Mouse (Mus musculus) urinary bladder, postnatal 14 days (tissue): ENCODE results near the gene Abhd14a.

Experiments used
- DNase-seq: peaks from one replicate; pipeline ENCODE4 v3.0.0; 2021; ENCODE audit warnings: low spot score

Gene Abhd14a

DNA sequence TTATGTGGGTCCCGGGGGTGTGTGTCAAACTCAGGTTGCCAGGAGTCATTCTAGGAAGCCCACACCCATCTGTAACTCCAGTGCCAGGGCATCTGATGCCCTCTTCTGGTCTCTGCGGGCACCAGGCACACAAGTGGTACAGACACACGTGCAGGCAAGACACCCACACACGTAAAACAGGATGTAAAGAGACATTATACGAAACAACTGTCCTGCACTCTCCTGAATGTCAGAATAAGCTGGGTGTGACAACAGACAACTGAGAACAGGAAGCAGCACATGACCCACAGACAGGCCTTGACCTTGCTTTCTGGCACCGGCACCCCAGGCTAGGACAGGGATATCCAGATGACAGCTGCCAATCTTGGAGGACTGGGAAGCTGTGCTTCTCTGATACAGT lies 21.8 kb upstream of the Abhd14a start:
- DNase-seq = no peak

DNA sequence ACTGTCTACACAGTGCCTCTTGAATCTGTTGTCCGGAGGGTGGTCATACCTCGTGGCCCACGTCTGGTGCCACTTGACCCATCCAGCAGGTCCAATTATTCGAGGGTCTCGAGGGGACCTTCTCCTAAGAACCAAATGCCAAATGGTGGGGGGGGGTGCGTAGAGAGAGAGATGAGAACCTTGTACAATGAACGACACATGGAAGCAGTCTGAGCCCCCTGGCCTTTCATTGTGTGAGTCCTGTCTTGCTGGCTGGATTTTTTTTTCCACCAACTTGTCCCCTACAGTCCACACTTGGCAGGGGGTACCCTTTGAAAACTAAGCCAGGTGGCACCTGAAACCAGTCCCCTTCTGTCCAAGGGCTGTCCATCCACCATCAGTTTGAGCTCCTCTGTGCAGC lies 20.3 kb upstream of the Abhd14a start:
- no peak for DNase-seq

DNA sequence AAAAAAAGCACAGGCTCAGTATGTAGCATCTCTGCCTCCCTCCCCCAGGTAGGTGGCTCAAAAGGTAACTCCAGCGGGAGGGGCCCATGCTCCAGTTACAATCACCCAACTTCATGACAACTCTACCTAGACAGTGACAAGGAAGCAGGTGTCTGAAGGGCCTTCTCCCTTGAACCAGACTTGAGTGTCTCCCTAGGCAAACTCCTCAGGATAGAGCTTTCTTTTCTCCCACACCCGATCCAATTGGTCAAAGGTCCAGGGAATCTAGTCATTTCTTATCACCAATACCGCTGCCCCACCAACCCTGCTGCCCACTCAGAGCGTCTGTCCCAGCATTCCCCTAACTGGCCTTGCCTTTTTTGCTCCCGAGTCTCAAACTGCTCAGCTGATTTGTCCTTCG lies 19.2 kb upstream of the Abhd14a start:
- no peak for DNase-seq

DNA sequence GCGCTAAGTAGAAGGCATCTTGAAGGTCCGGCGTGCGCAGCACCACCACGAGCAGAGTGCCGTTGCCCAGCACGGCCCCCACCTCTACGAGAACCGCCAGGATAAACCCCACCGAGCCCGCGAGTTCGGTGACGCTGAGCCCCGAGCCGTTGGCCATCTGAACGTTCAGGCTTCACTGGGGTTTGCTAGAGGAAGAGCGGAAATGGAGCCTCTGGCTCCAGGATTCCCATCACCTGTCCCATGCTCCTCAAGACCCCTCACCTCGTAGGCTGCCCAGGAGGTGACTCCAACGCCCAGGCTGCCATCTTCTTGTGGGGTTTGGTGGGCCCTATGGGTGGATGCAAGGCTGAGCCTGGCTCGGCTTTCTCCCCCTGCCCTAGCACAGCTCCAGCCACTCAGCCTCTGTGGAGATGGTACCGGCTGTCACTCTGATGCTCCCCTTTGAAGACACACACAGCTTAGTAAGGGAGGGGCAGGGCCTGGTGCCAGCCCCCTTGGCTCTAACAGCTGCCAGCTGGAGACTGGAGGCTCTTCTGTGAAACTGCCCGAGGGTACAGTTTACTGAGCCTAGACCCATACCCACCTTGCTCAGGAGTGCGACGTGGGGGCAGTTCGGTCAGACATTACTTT lies 18.2 kb upstream of the Abhd14a start, which contains the start of gene Gpr62:
TSS of gene Gpr62 (minus strand) at position 368 of the 630 bp plus-strand sequence.
- no peak for DNase-seq

DNA sequence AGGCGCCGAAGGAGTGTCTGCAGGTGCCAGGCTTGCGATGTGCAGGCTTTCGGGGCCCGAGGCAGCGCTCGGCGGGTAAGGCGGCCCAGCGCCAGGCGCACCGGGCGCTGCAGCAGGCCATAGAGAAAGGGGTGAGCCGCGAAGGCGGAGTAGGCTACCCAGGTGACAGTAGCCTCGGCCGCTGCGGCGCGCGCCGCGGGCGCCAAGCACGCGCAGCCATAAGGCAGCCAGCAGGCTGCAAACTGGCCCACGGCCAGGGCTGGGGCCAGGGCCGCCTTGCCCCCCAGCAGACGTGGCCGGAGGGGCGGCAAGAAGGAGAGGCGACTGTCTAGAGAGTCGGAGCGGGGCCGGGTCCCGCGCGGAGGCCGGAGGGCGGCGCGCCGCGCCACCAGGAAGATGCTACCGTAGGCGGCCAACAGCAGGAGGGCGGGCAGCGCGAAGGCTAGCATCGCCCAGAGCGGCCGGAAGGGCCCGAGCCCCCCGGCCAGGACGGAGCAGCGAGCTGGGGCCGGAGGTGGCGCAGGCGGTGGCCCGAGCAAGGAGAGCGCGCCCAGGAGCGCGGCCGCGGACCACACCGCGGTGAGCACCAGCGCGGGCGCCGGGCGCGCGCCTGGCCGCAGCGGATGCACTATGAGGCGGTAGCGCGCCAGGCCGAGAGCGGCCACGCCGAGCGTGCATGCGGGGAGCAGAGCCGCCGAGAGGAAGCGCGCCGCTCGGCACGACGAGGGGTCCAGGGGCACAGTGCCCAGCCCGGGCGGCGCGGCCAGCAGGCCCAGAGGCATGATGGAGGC lies 17.5 kb upstream of the Abhd14a start:
- peak; percentile 53 for DNase-seq

DNA sequence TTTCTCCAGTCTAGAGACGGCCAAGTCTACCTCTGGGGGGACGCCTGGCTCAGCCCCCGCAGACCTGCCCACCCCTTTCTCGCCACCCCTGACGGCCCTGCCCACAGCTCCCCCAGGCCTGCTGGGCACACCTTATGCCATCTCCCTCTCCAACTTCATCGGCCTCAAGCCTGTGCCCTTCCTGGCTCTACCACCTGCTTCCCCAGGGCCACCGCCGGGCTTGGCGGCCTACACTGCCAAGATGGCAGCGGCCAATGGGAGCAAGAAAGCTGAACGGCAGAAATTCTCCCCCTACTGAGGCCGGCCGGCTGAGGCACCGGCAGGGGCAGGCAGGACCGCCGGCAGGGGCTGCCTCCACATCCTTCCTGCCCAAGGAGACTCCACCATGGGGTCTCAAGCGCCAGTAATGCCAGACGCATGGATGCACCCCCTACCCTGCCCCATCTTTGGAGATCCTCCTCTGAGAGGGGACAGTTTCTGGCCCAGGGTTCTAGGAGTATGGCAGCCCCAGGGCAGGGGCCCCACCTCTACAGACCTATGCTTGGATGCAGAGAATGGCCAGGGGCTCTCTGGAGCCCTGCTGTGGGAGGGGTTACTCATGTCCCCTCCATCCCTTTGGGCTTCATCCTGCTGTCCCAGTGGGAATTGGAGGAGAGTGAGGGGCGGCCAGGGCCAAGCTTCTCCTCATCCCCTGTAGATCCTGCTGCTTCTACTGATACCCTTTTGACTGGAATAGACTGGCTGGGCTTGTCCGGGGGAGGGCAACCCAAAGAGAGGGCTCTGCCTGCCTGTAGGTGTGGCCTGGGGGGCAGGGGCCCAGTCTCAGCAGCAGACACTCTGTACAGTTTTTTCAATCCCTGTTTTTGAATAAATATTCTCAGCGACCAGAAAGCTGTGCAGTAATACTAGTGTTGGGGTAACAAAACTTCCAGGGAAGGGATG lies 15.9 kb upstream of the Abhd14a start:
- no peak for DNase-seq

DNA sequence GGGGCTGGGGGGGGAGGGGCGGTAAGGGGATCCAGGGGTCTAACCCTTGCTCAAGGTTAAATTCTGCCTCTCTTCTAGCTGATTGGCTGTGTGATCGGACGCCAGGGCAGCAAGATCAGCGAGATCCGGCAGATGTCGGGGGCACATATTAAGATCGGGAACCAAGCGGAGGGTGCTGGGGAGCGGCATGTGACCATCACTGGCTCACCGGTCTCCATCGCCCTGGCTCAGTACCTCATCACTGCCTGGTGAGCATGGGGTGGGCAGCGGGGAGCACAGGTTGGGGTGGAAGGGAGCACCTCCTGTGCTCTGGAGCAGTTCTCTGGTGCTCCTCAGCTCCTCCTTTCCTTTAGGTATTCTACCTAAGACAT lies 14.9 kb upstream of the Abhd14a start:
- DNase-seq = no peak

DNA sequence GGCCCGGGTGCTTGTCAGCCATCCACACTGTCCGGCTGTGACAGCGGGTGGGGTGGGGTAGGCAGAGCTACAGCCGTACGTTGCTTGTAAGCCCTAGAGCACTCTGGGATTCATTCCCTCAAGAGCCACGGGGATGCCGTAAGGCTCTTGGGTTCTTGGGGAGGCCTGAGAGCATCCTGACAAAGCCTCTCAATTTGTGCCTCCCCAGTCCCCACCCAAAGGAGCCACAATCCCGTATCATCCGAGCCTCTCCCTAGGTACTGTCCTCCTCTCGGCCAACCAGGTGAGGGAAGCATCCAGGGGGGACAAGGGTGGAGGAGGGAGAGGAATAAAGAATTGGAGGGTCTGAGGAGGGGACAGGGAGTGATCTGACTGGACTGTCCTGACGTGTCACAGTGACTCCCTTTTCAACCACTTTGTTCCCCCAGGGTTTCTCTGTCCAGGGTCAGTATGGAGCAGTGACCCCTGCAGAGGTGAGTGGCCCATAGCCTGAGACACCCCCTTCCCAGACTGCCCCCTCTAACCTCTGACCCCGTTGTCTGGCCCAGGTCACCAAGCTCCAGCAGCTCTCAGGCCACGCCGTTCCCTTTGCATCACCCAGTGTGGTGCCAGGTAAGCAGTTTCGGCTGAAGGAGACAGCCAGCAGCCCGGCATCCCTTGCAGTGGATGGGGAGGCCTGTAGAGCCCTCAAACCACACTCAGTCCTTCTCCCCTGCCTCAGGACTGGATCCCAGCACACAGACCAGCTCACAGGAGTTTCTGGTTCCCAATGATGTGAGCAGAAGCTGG lies 14.4 kb upstream of the Abhd14a start:
- no peak for DNase-seq

DNA sequence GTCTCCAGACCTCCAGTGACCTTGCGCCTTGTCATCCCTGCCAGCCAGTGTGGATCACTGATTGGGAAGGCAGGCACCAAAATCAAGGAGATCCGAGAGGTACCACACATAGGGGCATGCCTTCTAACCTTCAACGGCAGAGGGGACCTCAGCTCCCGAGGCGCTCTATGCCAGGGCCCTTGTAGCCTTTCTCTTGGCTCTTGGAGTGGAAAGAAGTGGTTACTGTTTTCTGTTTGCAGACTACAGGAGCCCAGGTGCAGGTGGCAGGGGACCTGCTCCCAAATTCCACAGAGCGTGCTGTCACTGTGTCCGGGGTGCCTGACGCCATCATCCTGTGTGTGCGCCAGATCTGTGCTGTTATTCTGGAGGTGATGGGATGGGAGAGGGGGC lies 13.5 kb upstream of the Abhd14a start:
- no peak for DNase-seq

DNA sequence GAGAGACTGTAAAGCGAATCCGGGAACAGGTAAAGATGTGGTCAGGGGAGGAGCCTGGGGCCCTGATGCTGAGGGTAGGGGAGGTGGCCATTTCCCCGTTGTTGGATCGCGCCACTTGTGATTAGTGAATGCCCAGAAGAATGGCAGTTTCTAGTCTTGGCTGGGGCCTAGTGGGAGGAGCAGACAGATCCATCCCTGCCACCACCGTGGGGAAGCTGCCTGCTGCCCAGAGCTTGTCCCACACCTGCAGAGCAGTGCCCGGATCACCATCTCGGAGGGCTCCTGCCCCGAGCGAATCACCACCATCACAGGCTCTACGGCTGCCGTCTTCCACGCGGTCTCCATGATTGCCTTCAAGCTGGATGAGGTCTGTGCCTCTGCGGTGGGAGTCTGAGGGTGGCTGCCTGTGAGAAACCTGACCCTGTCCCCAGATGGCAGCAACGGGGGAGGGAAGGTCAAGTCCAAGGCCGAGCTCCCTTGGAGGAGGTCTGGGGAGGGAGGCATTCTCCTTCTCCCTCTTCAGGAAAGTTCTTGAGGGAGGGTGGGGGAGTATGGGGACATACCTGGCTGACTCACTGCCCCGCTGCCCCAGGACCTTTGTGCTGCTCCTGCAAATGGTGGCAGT lies 13.0 kb upstream of the Abhd14a start:
- DNase-seq = no peak

DNA sequence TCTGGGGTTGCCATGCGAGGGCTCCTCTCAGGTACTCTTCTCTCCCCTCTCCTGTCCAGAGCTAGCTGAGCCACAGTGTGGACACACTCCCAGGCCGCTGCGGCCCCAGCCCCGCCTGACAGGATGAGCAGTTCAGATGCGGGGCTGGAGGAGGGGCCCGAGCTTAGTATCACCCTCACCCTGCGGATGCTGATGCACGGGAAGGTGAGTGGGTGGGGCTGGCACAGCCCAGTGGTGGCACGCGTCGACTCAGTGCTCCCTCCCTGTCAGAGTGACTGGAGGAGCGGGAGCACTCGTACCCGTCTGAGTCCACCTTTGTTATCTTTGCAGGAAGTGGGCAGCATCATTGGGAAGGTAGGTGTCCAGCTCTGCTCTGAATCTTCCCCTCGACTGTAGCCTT lies 12.5 kb upstream of the Abhd14a start:
- no peak for DNase-seq

DNA sequence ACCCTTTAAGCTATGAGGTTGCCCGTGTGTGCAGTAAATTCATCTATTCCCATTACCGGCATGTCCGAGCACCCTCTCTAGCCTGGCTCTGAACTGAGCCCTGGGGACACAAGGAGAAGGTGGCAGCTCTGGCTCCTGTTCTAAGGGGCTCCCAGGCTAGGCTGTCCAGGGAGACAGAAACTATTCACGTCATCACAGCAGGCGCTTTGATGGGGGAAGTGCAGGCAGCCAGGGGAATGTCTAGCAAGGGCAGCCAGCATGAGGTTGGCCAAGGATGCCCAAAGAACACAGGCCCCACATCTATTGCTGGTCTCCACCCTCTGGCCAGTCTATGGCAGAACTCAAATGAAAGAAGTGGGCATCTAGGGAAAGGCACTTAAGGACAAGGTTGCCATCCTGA lies 10.4 kb upstream of the Abhd14a start:
- DNase-seq = no peak

DNA sequence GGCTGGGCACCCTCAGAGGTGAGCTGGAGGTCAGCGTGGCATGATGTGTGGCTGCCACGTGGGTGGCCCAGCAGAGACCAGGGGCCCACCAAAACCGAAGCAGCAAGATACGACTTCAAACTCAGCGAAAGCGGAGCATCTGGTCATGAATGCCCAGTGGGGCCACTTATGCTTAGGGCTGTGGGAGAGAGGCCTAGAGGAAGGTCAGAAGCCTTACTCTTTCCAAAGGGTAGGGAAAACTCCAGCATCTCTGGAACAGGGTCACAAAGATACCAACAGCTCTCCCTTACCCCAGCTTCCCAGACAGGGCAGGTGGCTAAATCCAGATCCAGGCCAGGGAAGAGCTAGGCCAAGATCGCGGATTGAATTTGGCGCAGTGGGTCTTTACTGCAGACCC lies 9.7 kb upstream of the Abhd14a start:
- no peak for DNase-seq

DNA sequence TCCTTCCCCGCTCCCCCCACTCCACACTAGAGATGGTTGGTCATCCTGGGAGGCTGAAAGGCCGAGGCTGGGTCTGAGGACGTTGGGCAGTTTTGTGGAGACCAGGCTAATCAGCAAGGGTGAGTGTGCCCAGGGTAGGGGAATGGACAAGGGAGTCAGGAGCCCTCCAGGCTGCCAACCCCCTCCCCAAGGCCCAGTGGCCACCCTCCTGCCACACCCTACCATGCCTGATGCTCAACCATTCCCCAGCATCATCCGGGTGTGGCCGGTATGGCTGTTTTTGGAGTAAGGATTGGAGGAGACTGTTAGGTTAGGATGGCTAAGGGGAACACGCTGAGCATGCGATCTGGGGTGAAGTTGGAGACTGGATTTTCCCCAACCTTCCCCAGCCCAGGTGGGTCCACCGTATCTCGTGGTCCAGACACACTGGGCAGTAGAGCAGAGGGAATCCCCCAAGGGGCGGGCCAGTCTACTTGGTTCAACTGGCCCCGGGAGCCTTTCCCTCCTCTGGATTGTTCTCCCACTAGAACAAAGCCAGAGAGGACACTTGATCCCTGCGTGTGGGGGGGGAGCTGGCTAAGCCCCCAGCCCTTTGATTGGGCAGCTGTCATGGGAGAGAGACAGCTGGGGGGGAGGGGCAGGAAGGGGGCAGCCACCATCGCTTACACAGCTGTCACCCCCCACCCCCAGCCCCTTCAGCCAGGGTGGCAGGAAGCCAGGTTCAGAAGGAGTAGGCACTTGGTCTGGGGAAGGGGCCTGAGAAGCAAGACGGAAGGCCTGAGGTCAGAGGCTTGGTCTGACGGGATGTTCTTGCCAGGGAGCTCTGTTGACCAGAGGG lies 9.1 kb upstream of the Abhd14a start:
- no peak for DNase-seq

DNA sequence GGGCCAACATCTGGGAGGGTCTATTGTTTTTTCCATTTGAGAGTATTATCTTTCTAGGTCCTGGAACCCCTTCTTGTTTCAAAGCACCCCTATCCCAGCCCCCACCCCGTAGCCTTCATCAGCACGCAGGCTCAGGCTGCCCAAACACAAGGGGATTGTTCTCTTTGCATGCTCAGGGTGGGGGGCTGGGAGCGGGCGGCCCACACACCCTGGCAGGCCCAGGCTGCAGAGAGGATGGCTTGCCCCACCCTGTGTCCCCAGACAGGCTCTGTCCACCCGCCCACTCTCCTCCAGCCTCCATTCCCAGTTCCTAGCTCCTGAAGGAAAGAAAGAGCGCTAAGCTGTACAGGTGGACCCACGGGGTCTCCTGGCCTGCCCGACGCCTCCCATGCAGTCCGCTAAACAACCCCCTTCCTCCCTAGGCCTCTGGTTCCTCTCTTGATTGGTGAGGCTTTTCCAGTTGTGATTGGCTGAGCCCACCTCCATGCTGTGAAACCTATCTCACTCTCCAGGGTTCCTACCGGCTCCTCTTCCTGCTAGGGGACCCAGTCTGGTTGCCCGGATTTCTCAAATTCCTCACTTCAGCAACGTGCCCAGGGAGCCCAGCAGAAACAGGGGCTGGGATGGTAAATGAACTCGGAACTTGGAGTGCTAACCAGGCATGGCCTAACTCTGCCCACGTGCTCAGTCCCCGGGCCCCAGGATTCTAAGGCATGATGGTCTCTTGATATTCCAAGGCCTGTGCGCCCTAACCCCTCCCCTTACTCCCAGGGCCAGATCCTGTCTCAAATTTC lies 7.6 kb upstream of the Abhd14a start:
- DNase-seq = no peak

DNA sequence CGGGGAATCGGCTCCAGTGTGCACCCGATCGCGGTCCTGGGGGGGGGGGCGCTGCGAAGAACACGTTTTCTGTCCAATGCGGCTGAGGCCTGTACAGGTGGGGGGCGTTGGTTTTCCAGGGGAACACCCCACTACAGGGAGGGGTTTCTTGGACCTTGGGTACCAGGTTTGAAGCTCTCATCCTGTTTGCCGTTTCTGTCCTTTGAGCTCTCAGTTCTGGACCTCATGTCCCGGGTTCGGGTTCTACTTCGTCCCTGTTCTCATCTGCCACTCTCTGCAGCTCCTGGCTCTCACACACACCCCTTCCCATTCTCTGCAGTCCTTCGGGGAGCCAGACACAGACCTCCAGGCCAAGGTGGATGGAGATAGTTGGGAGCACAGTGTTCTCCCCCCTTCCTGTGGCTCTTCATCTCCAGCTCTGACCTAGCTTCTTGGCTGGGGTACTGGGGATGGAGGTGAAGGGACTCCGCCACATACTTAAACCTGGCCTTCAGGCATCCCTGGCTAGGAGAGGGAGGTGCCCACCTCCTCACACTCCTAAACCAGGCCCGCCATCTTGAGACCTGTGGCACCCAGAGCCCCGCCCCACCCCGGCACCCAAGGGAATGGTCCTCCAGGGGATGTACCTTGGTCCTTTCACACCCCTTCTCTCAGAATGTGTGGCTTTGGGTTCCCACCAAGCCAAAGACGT lies 6.7 kb upstream of the Abhd14a start:
- no peak for DNase-seq

DNA sequence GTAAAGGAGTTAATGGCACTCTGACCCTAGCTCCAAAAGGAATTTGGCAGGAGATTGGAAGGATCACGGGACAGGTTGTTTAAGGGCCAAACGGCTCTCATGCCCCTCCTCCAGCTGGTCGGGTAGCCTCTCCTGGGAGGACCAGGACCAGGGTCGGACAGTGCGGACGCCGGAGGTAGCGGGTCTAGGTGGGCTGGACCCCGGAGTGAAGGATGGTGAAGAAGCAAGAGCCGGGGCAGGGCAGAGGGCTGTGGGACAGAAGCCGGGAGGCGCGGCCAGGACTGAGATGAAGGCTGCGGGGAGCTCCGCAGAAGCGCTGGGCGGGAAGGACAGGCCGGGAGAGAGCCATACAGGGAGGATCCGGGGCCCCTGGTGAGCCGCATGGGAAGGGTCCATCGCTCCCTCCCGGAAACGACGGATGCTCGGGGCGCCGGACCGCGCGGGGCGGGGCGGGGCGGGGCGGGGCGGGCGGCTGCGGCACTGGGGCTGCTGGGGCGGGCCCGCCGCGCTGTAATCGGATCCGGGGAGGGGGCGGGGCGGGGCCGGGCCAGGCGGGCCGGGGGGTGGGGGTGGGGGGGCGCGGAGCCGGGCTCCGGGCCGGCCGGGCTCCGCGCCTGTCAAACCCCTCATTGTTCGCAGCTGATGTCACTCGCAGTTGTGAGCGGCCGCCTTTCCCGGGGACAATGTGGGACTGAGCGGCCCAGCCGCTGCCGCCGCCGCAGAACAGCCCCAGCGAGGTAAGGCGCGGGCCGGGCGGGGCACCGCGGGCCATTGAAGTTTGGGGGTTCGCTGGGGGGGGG lies 6.0 kb upstream of the Abhd14a start, which contains the start of gene Pcbp4:
TSS of gene Pcbp4 (plus strand) at position 21 of the 800 bp plus-strand sequence.
- DNase-seq = peak; percentile 49

DNA sequence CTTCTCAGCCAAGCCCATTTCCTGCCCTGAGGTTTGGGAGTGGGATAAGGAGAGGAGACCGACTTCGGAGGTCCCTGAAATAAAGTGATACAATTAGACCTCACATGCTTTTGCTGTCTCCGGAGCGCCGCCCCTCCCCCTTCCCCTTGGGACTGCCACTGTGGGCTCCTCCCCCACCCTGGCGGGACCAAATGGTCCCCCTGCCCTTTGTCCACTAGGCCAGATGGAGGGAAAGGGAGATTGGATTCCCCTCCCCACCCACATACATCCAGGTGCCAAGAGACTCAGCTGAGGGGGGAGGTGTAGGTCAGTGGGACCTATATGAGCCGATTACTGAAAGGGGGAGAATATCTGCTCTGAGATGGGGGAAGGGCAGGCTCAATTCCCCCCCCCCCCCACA lies 5.3 kb upstream of the Abhd14a start:
- no peak for DNase-seq
